Mouse (Mus musculus) cortical plate, adult 2 months (tissue): ENCODE data around the gene Dnm1.

Source experiments
- CTCF ChIP-seq: fragments of 200-500 bp; IDR thresholded peaks from 2 replicates; pipeline ENCODE4 v1.5.1; 2011; ENCODE audit warnings: mild to moderate bottlenecking, control low read depth, low read length; ENCODE audit not compliant: insufficient read depth; ENCODE audit errors: extremely low read depth
- POLR2A ChIP-seq: fragments of 200-500 bp; IDR thresholded peaks from 2 replicates; pipeline ENCODE4 v1.6.1; 2011; ENCODE audit warnings: mild to moderate bottlenecking, low read length, control low read depth; ENCODE audit not compliant: insufficient read depth; ENCODE audit errors: extremely low read depth

DNA sequence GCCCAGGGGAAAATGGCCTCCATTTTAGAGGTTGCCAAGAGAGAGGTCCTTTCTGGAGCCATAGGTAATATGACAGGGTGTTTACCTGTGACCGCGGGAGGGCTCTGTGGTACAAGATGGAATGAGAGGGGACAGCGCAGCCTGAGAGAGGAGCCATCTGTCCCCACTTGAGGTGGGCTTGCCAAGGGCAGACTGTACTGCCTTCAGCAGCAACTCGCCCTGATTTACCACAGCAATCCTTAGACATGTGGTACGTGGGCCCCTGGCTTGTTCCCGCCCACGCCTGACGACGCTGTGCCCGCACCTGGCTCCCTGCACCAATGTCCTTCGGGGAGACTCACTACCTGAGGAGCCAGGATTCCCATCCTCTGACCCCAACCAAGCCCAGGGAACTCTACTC is 4.8 kb downstream of the Dnm1 start:
- TF ChIP-seq CTCF (no peak), POLR2A (peak; percentile 29; the same call in 1 of the 2 replicates)
